Mouse (Mus musculus) frontal cortex, postnatal 36 days (tissue): ENCODE measurements around the gene Btrc.

Source experiments
- DNase-seq, 2 experiments: peaks; one replicate each; pipeline ENCODE4 v3.0.0; 2022; ENCODE audit warnings: low spot score in 2 of 2

Gene Btrc

GRCm38 (mm10) chr19:45428146-45428545 lies 64.6 kb downstream of the Btrc start:
- DNase-seq, result no peak

GRCm38 (mm10) chr19:45430971-45431633 lies 67.6 kb downstream of the Btrc start:
- no peak for DNase-seq

- peak; percentile 60 to 86 for DNase-seq
Measured at GRCm38 (mm10) chr19:45432351-45432750, 68.8 kb downstream of the Btrc start.

- DNase-seq, result peak; percentile 55 to 80
Measured at GRCm38 (mm10) chr19:45436019-45436418, 72.5 kb downstream of the Btrc start.

GRCm38 (mm10) chr19:45437175-45437574 lies 73.6 kb downstream of the Btrc start:
- DNase-seq, result no peak

- no peak for DNase-seq
Measured at GRCm38 (mm10) chr19:45438191-45438590, 74.7 kb downstream of the Btrc start.

- no peak for DNase-seq
Measured at GRCm38 (mm10) chr19:45438928-45439846, 75.7 kb downstream of the Btrc start.

DNA sequence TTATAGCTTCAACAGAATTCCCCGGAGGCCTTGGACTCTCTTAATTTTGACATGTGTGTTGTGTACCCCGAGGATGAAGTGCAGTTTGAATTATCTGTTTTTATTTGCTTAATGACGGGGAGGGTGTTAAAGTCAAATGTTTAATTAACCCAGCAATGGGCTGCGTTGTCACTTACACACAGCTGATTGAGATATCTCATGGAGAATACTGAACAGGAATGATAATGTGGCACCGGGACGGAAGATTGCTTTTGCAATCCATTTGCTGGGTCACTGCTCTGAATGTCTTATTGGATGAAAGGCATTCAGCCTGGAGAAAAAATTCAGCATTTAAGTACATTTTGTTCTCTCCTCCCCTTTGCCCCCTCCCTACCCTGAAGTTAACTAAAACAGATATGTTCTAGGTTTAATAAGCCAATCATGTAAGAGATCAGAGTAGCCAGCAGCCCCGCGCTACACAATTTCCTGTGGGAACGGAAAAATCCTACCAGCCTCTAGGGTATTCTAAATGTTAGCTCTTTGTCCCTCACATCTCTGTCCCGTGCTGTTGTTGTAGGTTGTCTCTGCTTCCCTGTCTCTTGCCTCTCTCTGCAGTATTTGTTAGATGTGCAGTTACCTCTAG lies 77.1 kb downstream of the Btrc start:
- no peak for DNase-seq

GRCm38 (mm10) chr19:45441717-45442116 lies 78.2 kb downstream of the Btrc start:
- DNase-seq, result no peak

GRCm38 (mm10) chr19:45445253-45445933 lies 81.9 kb downstream of the Btrc start:
- DNase-seq, result no peak

DNA sequence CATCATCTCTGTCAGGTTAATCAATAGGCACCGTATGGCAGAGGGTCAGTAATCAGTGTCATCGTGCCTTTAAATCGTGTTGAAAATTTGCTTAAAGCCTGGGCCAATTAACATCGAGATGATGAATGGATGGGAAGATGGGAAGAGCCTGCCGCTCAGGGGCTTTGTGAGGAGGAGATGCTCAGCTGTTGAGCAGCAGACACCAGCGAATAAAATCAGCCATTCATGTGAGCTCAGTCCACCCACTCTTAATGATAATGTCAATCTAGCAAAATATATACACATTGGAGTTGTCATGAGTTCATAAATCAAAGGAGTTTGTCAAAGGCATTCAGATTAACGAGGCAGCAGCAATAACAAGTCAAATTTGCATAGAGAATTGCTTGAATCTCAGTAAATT lies 83.1 kb downstream of the Btrc start:
- DNase-seq, result no peak

- no peak for DNase-seq
Measured at GRCm38 (mm10) chr19:45447222-45447621, 83.7 kb downstream of the Btrc start.

- no peak for DNase-seq
Measured at GRCm38 (mm10) chr19:45447886-45448285, 84.4 kb downstream of the Btrc start.

DNA sequence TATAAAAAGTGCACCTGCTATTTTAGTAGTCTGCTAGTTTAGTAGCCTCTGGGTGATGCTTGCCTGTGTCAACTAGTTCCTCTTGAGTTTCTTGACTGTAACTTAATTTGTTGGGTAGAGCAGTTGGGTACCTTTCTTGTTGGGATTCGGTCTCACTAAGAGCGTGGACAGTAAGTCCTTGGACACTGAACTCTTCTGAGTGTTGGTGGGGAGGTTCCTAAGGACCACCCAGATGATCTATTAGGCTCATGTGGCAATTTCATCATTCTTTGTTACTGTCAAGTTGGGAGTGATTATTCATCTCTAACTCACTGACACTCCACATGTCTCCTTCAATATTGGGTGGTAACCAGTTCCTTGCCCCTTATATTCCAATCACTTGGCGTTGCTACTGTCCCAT lies 90.9 kb downstream of the Btrc start:
- DNase-seq, result no peak

DNA sequence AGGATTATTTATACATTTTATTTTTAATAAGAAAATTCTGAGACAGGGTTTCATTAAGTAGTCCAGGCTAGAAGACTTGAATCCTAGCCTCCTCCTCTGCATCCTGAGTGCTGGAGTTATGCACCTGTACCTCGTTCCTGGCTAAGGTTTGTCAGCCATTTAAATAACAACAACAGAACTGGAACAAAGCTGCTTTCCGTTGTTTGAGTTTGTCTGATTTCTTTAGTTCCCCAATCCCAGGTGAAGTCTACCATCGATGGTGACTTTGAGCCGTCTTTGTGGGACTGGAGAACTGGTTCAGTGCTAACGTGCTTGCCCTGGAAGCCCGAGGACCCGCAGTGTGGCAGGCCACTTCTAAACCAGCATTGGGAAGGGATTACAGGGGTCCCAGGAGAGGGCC lies 93.4 kb downstream of the Btrc start:
- no peak for DNase-seq

DNA sequence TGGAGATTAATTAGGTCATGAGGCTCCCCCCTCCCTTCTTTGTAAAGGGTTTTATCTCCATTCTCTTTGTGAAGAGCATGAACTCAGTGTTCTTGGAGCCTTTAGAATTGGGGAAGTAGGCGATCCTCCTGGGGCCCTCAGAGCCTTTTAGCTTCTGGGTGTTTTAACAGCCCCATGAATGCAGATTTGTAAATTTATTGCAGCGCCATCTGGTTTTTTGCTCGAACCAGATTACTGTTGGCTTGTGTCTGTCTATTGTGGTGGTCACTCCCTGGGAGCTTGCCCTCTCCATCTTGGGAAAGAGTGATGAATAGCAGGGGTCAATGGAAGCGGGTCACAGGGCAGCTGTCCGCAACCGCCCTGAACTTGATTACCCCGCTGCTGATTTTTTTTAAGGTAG lies 95.2 kb downstream of the Btrc start:
- no peak for DNase-seq

GRCm38 (mm10) chr19:45459931-45460665 lies 96.6 kb downstream of the Btrc start:
- no peak for DNase-seq

GRCm38 (mm10) chr19:45460749-45461736 lies 97.5 kb downstream of the Btrc start:
- DNase-seq, result no peak

- DNase-seq, result no peak
Measured at GRCm38 (mm10) chr19:45469760-45470159, 106.2 kb downstream of the Btrc start.
